Mouse (Mus musculus): ENCODE results near the gene Pbx1.
"Not testable (repeated sequence)": the region's sequence is repeated elsewhere in the genome, so short reads cannot be mapped to it uniquely, and the experiment has no call there.

The Pbx1 gene

GRCm38 (mm10) chr1:168432232-168432280 is at the start of gene Pbx1:
Pbx1 (minus strand) TSS chr1:168432270.
- DNase-seq, result not testable (repeated sequence)

GRCm38 (mm10) chr1:168479626-168480025 is 47.6 kb upstream of the Pbx1 start:
- no peak for DNase-seq

- DNase-seq, result no peak
These were observed 46.8 kb upstream of the Pbx1 start for GRCm38 (mm10) chr1:168478829-168479228.

GRCm38 (mm10) chr1:168476917-168477316 is 44.8 kb upstream of the Pbx1 start:
- no peak for DNase-seq

GRCm38 (mm10) chr1:168476216-168476897 is 44.3 kb upstream of the Pbx1 start:
- no peak for DNase-seq

GRCm38 (mm10) chr1:168475579-168476208 is 43.6 kb upstream of the Pbx1 start:
- DNase-seq, result no peak

GRCm38 (mm10) chr1:168473255-168474069 is 41.4 kb upstream of the Pbx1 start:
- DNase-seq, result no peak

- no peak for DNase-seq
These were observed 40.6 kb upstream of the Pbx1 start for GRCm38 (mm10) chr1:168472545-168473254.

- no peak for DNase-seq
These were observed 27.4 kb upstream of the Pbx1 start for GRCm38 (mm10) chr1:168459426-168459825.

GRCm38 (mm10) chr1:168457191-168457747 is 25.2 kb upstream of the Pbx1 start:
- no peak for DNase-seq

GRCm38 (mm10) chr1:168455178-168455577 is 23.1 kb upstream of the Pbx1 start:
- DNase-seq, result peak in 1 of 2 experiments; percentile 13

- DNase-seq, result no peak
These were observed 1.6 kb upstream of the Pbx1 start for GRCm38 (mm10) chr1:168433671-168434070.

- peak; percentile 93 to 99 for DNase-seq
These were observed 233 bp upstream of the Pbx1 start for GRCm38 (mm10) chr1:168432281-168432725.

GRCm38 (mm10) chr1:168431711-168432231 is 299 bp downstream of the Pbx1 start:
- no peak for DNase-seq

GRCm38 (mm10) chr1:168430868-168431710 is 981 bp downstream of the Pbx1 start:
- DNase-seq, result peak; percentile 61 to 72

- DNase-seq, result no peak
These were observed 2.0 kb downstream of the Pbx1 start for GRCm38 (mm10) chr1:168429856-168430644.

- DNase-seq, result peak in 1 of 2 experiments; percentile 25
These were observed 2.7 kb downstream of the Pbx1 start for GRCm38 (mm10) chr1:168429406-168429805.

- DNase-seq, result no peak
These were observed 3.8 kb downstream of the Pbx1 start for GRCm38 (mm10) chr1:168428255-168428654.

GRCm38 (mm10) chr1:168427596-168427995 is 4.5 kb downstream of the Pbx1 start:
- no peak for DNase-seq

GRCm38 (mm10) chr1:168426900-168427299 is 5.2 kb downstream of the Pbx1 start:
- DNase-seq, result no peak

- no peak for DNase-seq
These were observed 5.8 kb downstream of the Pbx1 start for GRCm38 (mm10) chr1:168426281-168426680.
